8 mouse cellular contexts compared by ENCODE assay signal in genomic region chr6:125049678-125050077, GRCm38 (mm10). TPM values are rescaled to one million over a fixed set of nuclear protein-coding genes. Genes with fewer than 3 reads are reported as not detected.
DNase-seq lines count a peak whose midpoint lies in the region; ATAC-seq and TF ChIP-seq lines count a peak whose summit lies in the region.

TSS of gene Acrbp (plus strand) at chr6:125049689.

- 36% methylated on average over 20 of the region's 20 CpGs for WGBS in stomach, embryonic 15.5 days

- H3K4me1 ChIP-seq in testis, adult 2 months (ENCODE audit: control insufficient read depth, insufficient read depth, low read length), result peaks cover 8% of the 10 kb centered on the region
- no peaks in the 10 kb centered on the region for H3K4me1 ChIP-seq in stomach, embryonic 15.5 days

- no peak for TF ChIP-seq CTCF in testis, adult 2 months (IDR thresholded peaks at IDR 0.05; ENCODE audit: control insufficient read depth, insufficient read depth, insufficient replicate concordance, low read depth, low read length)

- peak within 1 kb of the TSS; percentile 95 for H3K27ac ChIP-seq in testis, adult 2 months (ENCODE audit: control insufficient read depth, insufficient read depth, low read depth, low read length)
- no peak within 1 kb of the TSS for H3K27ac ChIP-seq in stomach, embryonic 15.5 days

- peak; percentile 36 for DNase-seq in embryo, embryonic 10 days (ENCODE audit: low spot score)
- DNase-seq in embryo, embryonic 10.5 days (ENCODE audit: low spot score), result no peak
- no peak for DNase-seq in testis, postnatal 10 days (ENCODE audit: low spot score)

- no peaks in the 10 kb centered on the region for H3K27me3 ChIP-seq in testis, adult 2 months (ENCODE audit: control insufficient read depth, insufficient read depth, low read length)
- H3K27me3 ChIP-seq in stomach, embryonic 15.5 days (replicated peaks), result no peaks in the 10 kb centered on the region

- no peak for ATAC-seq in inflammation-experienced regulatory T-cells, adult 6 months
- no peak for ATAC-seq in stomach, embryonic 15.5 days (ENCODE audit: insufficient read depth, low FRiP score, low read depth)
- ATAC-seq in activated CD4-positive, CD25-positive, alpha-beta regulatory T cell, adult 4 months, result no peak
- no peak for ATAC-seq in granulocyte monocyte progenitor cell, adult 5-6 weeks (replicated peaks; ENCODE audit: poor library complexity, severe bottlenecking)

- no peak within 1 kb of the TSS for H3K9ac ChIP-seq in stomach, embryonic 15.5 days

- H3K4me2 ChIP-seq in stomach, embryonic 15.5 days, result no peak within 1 kb of the TSS

- no peaks in the 10 kb centered on the region; the same call in none of the 2 replicates for H3K36me3 ChIP-seq in testis, adult 2 months (ENCODE audit: control insufficient read depth, insufficient read depth, low read length)
- H3K36me3 ChIP-seq in stomach, embryonic 15.5 days, result peaks cover 45% of the 10 kb centered on the region

- no peaks in the 10 kb centered on the region for H3K9me3 ChIP-seq in stomach, embryonic 15.5 days

- H3K4me3 ChIP-seq in testis, adult 2 months (ENCODE audit: control insufficient read depth, low read depth, low read length), result peak within 1 kb of the TSS; percentile 94
- no peak within 1 kb of the TSS for H3K4me3 ChIP-seq in stomach, embryonic 15.5 days (replicated peaks)

- TF ChIP-seq POLR2A in testis, adult 2 months (IDR thresholded peaks at IDR 0.05; ENCODE audit: control insufficient read depth, low read depth, low read length), result peak; percentile 98

RNA-seq across cellular contexts. Expression of gene Acrbp, which starts in this region (rescaled TPM):
- 1,698 and 1,947 TPM in 2 replicates for polyA plus RNA-seq in testis, adult 2 months (2012; rRNA removed)
- 10 to 100 TPM in 2 of 3 experiments, 1 to 10 TPM in 1; 5.6 to 23.2 (median 17.7) TPM for polyA plus RNA-seq in inflammation-experienced regulatory T-cells, adult 6 months (2017; shearing (Covaris generic))
- polyA plus RNA-seq in stomach, embryonic 15.5 days (2015; fragmentation: Nextera tagmentation; extraction: Ambion mirVana), result 9.9 and 11.8 TPM in 2 replicates
- polyA plus RNA-seq in activated CD4-positive, CD25-positive, alpha-beta regulatory T cell, adult 4 months (2017; shearing (Covaris generic)), result 1 to 10 TPM; 8.1 to 9.7 TPM
- total RNA-seq in granulocyte monocyte progenitor cell, adult 5-6 weeks (2014; fragmentation: Nextera tagmentation), result 10.6 and 17.5 TPM in 2 replicates
- total RNA-seq in granulocyte monocyte progenitor cell, adult 5-6 weeks (2017), result 1.3 and 3.9 TPM in 2 replicates

Comparison
In these comparisons a context has a peak if more than half of its experiments do, and no peak if none do; other contexts are left out.
1. RNA of gene Acrbp (polyA plus RNA-seq): 1,698 to 1,947 TPM in testis, adult 2 months; 5.6 to 23.2 TPM in inflammation-experienced regulatory T-cells, adult 6 months, 9.9 to 11.8 TPM in stomach, embryonic 15.5 days and 8.1 to 9.7 TPM in activated CD4-positive, CD25-positive, alpha-beta regulatory T cell, adult 4 months; every median in the first group is over 10 times any median in the second.